Mouse (Mus musculus) embryonic facial prominence, embryonic 14.5 days (tissue): ENCODE data around the gene D5Ertd577e. TPM values are rescaled to one million over a fixed set of nuclear protein-coding genes. Genes with fewer than 3 reads are reported as not detected.
"Not testable (repeated sequence)": the region's sequence is repeated elsewhere in the genome, so short reads cannot be mapped to it uniquely, and the experiment has no call there.

Experiments
- ATAC-seq: fragments of 200-750 bp; cut with Nextera tagmentation; 2 replicates; pipeline ENCODE4 v1.8.0; 2017; ENCODE audit warnings: low read depth, moderate number of reproducible peaks, moderate TSS enrichment
- DNase-seq: peaks from one replicate; pipeline ENCODE4 v3.0.0-alpha.2; 2015; ENCODE audit warnings: low spot score
- H3K27ac ChIP-seq: fragments of 300-500 bp; sonication (generic); replicated peaks from 2 replicates; pipeline ENCODE4 v1.5.1; 2014; ENCODE audit warnings: low read depth, mild to moderate bottlenecking, low read length, moderate library complexity
- H3K27me3 ChIP-seq: fragments of 300-500 bp; sonication (generic); replicated peaks from 2 replicates; pipeline ENCODE4 v1.6.1; 2014; ENCODE audit warnings: low read length; ENCODE audit not compliant: control insufficient read depth, insufficient read depth
- H3K36me3 ChIP-seq: fragments of 300-500 bp; sonication (generic); 2 replicates; pipeline ENCODE4 v1.6.1; 2014; ENCODE audit warnings: low read length, mixed read lengths; ENCODE audit not compliant: control insufficient read depth, insufficient read depth
- H3K4me1 ChIP-seq: fragments of 300-500 bp; sonication (generic); 2 replicates; pipeline ENCODE4 v1.6.1; 2014; ENCODE audit warnings: antibody characterized with exemption, low read length; ENCODE audit not compliant: control insufficient read depth, insufficient read depth
- H3K4me2 ChIP-seq: fragments of 300-500 bp; sonication (generic); 2 replicates; pipeline ENCODE4 v1.6.1; 2014; ENCODE audit warnings: low read depth, mild to moderate bottlenecking, low read length, moderate library complexity, mixed read lengths
- H3K4me3 ChIP-seq: fragments of 300-500 bp; sonication (generic); 2 replicates; pipeline ENCODE4 v1.5.1; 2014; ENCODE audit warnings: low read depth, mild to moderate bottlenecking, low read length
- H3K9ac ChIP-seq: fragments of 300-500 bp; sonication (generic); 2 replicates; pipeline ENCODE4 v1.6.1; 2014; ENCODE audit warnings: low read depth, mild to moderate bottlenecking, low read length, moderate library complexity, mixed read lengths
- H3K9me3 ChIP-seq: fragments of 300-500 bp; sonication (generic); 2 replicates; pipeline ENCODE4 v1.6.1; 2016; ENCODE audit warnings: low read length; ENCODE audit not compliant: control insufficient read depth
- WGBS: fragments of 180-500 bp; shearing (Covaris S2); extraction: QIAGEN DNeasy Blood & Tissue Kit; methylation state at CpG from one replicate; pipeline ENCODE4 v1.1.7; 2014; 5-methylcytosine and 5-hydroxymethylcytosine counted together
- polyA plus RNA-seq: library from polyadenylated mRNA; unstranded; fragments of >200 nt; fragmentation: Nextera tagmentation; extraction: Ambion mirVana; gene quantifications from 2 replicates; pipeline ENCODE4 v1.2.1, GENCODE M21; 2014

The D5Ertd577e gene
- polyA plus RNA-seq: not detected in 2 replicates

GRCm38 (mm10) chr5:95456506-95456905 lies at the start of gene D5Ertd577e:
Gene D5Ertd577e (plus strand): TSS chr5:95456806.
- not testable (repeated sequence) for H3K9ac ChIP-seq, H3K36me3 ChIP-seq, H3K4me3 ChIP-seq, H3K4me2 ChIP-seq, H3K9me3 ChIP-seq, H3K27ac ChIP-seq, DNase-seq, H3K4me1 ChIP-seq, ATAC-seq, H3K27me3 ChIP-seq
- WGBS: 19% methylated on average over 1 of the region's 1 CpGs

GRCm38 (mm10) chr5:95510458-95510857 lies 53.9 kb downstream of the D5Ertd577e start, which contains the start of gene Gm3286:
Gene Gm3286 (plus strand): TSS chr5:95510758.
- H3K4me3 ChIP-seq, H3K27ac ChIP-seq, H3K4me1 ChIP-seq, H3K36me3 ChIP-seq, H3K27me3 ChIP-seq, ATAC-seq, DNase-seq, H3K4me2 ChIP-seq, H3K9me3 ChIP-seq, H3K9ac ChIP-seq: not testable (repeated sequence)

Other genes with a start within 250 kb of the D5Ertd577e start
- not detected in 2 replicates for gene Gm10424, start 184.0 kb upstream of the D5Ertd577e start, polyA plus RNA-seq
- gene Gm3259, start 150.9 kb upstream of the D5Ertd577e start, polyA plus RNA-seq: not detected in 2 replicates
- gene Gm3286, start 54.0 kb downstream of the D5Ertd577e start, polyA plus RNA-seq: not detected in 2 replicates
- not detected in 2 replicates for gene Gm7971, start 138.1 kb downstream of the D5Ertd577e start, polyA plus RNA-seq